Mouse (Mus musculus): Measurements from ENCODE around the gene Sik2. TPM values are rescaled to one million over a fixed set of nuclear protein-coding genes. Genes with fewer than 3 reads are reported as not detected.

The Sik2 gene
- polyA plus RNA-seq, 1 experiment from 2014 or later = 13.1 TPM

DNA sequence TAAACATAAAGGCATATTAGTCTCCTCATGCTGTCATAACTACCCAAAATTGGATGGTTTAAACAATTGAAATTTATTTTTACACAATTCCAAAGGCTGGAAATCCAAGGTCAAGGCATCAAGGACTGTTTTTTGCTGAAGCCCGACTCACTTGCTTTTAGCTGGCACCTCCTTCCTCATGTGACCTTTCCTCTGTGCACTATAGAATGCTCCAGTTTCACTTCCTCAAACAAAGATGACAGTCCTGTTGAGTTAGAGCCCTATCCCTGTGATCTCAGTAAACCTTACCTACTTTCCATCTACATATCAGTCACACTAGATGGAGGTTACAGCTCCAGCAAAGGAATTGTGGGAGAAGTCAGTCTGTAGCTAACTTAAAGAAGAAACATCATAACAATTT is 21.3 kb upstream of the Sik2 start:
- Histone ChIP-seq H3K27me3 (ENCODE audit: control insufficient read depth, insufficient read depth, low read length) (no peaks in the 10 kb centered on the region), H3K4me1 (ENCODE audit: control insufficient read depth, insufficient read depth, low read length) (no peaks in the 10 kb centered on the region), H3K27ac (ENCODE audit: low read depth, low read length) (no peak overlapping the region), H3K9ac (ENCODE audit: low read length) (no peak overlapping the region), H3K4me3 (ENCODE audit: low read depth, low read length) (no peak overlapping the region), H3K36me3 (ENCODE audit: control insufficient read depth, insufficient read depth, low read length) (no peaks in the 10 kb centered on the region), H3K9me3 (ENCODE audit: control insufficient read depth, low read length) (no peaks in the 10 kb centered on the region), H3K4me2 (no peak overlapping the region)
- WGBS = 63% methylated on average over 1 of the region's 1 CpGs
- peak; percentile 41 for DNase-seq (ENCODE audit: low spot score, missing footprints)
- no peak for ATAC-seq (ENCODE audit: low FRiP score)

- Histone ChIP-seq H3K27ac (ENCODE audit: low read depth, low read length) (no peak overlapping the region), H3K36me3 (ENCODE audit: control insufficient read depth, insufficient read depth, low read length) (no peaks in the 10 kb centered on the region), H3K9ac (ENCODE audit: low read length) (no peak overlapping the region), H3K27me3 (ENCODE audit: control insufficient read depth, insufficient read depth, low read length) (no peaks in the 10 kb centered on the region), H3K4me3 (ENCODE audit: low read depth, low read length) (no peak overlapping the region), H3K4me1 (ENCODE audit: control insufficient read depth, insufficient read depth, low read length) (no peaks in the 10 kb centered on the region), H3K9me3 (ENCODE audit: control insufficient read depth, low read length) (no peaks in the 10 kb centered on the region), H3K4me2 (no peak overlapping the region)
- DNase-seq (ENCODE audit: low spot score, missing footprints) (no peak), ATAC-seq (ENCODE audit: low FRiP score) (no peak)
- WGBS = 92% methylated on average over 1 of the region's 1 CpGs
Measured at GRCm38 (mm10) chr9:51026952-51027351, 18.1 kb upstream of the Sik2 start.

DNA sequence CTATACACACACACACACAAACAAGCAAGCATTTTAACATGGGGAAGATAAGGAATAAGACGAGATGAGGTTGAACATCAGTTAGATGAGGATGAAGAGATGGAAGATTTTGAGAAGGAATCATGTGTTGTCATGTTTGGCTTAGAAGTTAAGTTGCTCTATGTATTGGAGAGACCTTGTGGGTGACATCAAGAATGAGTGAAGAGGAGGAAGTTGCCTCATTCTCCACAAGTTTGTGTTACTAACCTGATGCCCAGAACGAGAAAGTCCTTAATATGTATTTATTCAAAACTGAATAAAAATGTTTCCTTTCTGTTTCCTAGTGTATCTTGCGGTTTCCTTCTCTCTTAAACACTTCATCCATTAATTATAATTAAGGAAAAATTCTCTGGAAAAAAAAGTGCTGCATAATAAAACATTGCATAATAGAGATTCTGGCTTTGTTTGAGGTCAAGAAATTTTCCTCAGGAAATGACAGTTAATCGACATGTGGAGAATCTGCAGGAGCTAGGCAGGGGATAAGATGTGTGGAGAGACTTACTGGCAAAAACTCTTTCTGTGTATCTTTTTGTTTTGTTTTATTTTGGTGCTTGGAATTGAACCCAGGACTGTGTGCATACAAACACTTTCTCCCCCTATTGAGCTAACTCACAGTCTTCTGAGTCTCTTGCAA is 12.4 kb upstream of the Sik2 start:
- Histone ChIP-seq H3K4me1 (ENCODE audit: control insufficient read depth, insufficient read depth, low read length) (no peaks in the 10 kb centered on the region), H3K27me3 (ENCODE audit: control insufficient read depth, insufficient read depth, low read length) (no peaks in the 10 kb centered on the region), H3K4me2 (no peak overlapping the region), H3K9me3 (ENCODE audit: control insufficient read depth, low read length) (no peaks in the 10 kb centered on the region), H3K9ac (ENCODE audit: low read length) (no peak overlapping the region), H3K27ac (ENCODE audit: low read depth, low read length) (no peak overlapping the region), H3K4me3 (ENCODE audit: low read depth, low read length) (no peak overlapping the region), H3K36me3 (ENCODE audit: control insufficient read depth, insufficient read depth, low read length) (no peaks in the 10 kb centered on the region)
- WGBS = 86% methylated on average over 4 of the region's 4 CpGs
- ATAC-seq (ENCODE audit: low FRiP score) (no peak), DNase-seq (ENCODE audit: low spot score, missing footprints) (peak; percentile 12)

DNA sequence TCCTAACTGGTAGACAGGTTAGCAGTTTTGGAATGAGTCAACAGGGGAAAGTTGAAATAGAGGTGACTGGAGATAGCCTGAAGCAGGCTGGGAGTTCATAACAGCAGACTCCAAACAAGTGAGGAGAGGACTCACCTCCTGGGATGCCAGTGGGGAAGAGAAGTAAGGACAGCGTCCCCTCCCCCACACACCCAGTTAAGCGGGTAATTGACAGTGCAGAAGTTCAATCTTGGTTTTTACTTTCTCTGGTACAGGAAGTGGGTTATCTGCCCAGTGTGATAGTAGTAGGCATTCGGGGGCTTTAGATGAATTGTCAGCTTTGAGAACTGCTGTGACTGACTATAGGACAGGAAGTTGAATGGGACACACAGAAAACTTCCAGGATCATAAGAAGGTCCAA is 11.5 kb upstream of the Sik2 start:
- Histone ChIP-seq H3K36me3 (ENCODE audit: control insufficient read depth, insufficient read depth, low read length) (no peaks in the 10 kb centered on the region), H3K4me3 (ENCODE audit: low read depth, low read length) (no peak overlapping the region), H3K9me3 (ENCODE audit: control insufficient read depth, low read length) (no peaks in the 10 kb centered on the region), H3K4me1 (ENCODE audit: control insufficient read depth, insufficient read depth, low read length) (no peaks in the 10 kb centered on the region), H3K27me3 (ENCODE audit: control insufficient read depth, insufficient read depth, low read length) (no peaks in the 10 kb centered on the region), H3K9ac (ENCODE audit: low read length) (no peak overlapping the region), H3K27ac (ENCODE audit: low read depth, low read length) (no peak overlapping the region), H3K4me2 (no peak overlapping the region)
- DNase-seq (ENCODE audit: low spot score, missing footprints) (peak; percentile 67), ATAC-seq (ENCODE audit: low FRiP score) (no peak)
- WGBS = 85% methylated on average over 3 of the region's 3 CpGs

GRCm38 (mm10) chr9:51019670-51020069 is 10.8 kb upstream of the Sik2 start:
- Histone ChIP-seq H3K4me1 (ENCODE audit: control insufficient read depth, insufficient read depth, low read length) (no peaks in the 10 kb centered on the region), H3K9ac (ENCODE audit: low read length) (no peak overlapping the region), H3K36me3 (ENCODE audit: control insufficient read depth, insufficient read depth, low read length) (no peaks in the 10 kb centered on the region), H3K4me3 (ENCODE audit: low read depth, low read length) (no peak overlapping the region), H3K27me3 (ENCODE audit: control insufficient read depth, insufficient read depth, low read length) (no peaks in the 10 kb centered on the region), H3K4me2 (no peak overlapping the region), H3K27ac (ENCODE audit: low read depth, low read length) (no peak overlapping the region), H3K9me3 (ENCODE audit: control insufficient read depth, low read length) (no peaks in the 10 kb centered on the region)
- ATAC-seq (ENCODE audit: low FRiP score) (no peak), DNase-seq (ENCODE audit: low spot score, missing footprints) (no peak)
- WGBS = 85% methylated on average over 7 of the region's 7 CpGs

GRCm38 (mm10) chr9:51015732-51016131 is 6.9 kb upstream of the Sik2 start:
- Histone ChIP-seq H3K4me1 (ENCODE audit: control insufficient read depth, insufficient read depth, low read length) (no peaks in the 10 kb centered on the region), H3K27ac (ENCODE audit: low read depth, low read length) (no peak overlapping the region), H3K36me3 (ENCODE audit: control insufficient read depth, insufficient read depth, low read length) (no peaks in the 10 kb centered on the region), H3K4me2 (no peak overlapping the region), H3K4me3 (ENCODE audit: low read depth, low read length) (no peak overlapping the region), H3K9me3 (ENCODE audit: control insufficient read depth, low read length) (no peaks in the 10 kb centered on the region), H3K27me3 (ENCODE audit: control insufficient read depth, insufficient read depth, low read length) (no peaks in the 10 kb centered on the region), H3K9ac (ENCODE audit: low read length) (no peak overlapping the region)
- WGBS = 61% methylated on average over 4 of the region's 4 CpGs
- DNase-seq (ENCODE audit: low spot score, missing footprints) (peak; percentile 17), ATAC-seq (ENCODE audit: low FRiP score) (no peak)

DNA sequence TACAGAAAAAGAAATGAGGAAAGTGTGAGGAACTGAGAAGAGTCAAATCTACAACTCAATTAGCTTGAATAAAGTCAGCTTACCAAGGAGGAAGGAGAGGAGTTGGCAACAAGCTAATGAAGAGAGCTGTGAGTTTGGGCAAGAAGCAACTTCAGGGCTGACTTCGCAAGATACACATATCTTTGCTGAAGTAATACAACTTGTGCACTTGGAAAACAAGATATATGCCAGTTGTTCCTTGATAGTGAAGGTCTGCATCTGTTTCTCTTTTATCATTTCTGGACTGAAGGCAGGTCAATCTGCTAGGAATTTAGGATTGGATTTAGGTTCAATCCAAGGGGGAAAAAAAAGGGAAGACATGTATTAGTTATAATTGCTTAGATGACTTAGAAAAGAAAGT is 4.8 kb upstream of the Sik2 start:
- Histone ChIP-seq H3K27ac (ENCODE audit: low read depth, low read length) (no peak overlapping the region), H3K4me2 (no peak overlapping the region), H3K9ac (ENCODE audit: low read length) (no peak overlapping the region), H3K4me1 (ENCODE audit: control insufficient read depth, insufficient read depth, low read length) (no peaks in the 10 kb centered on the region; the same call in 1 of the 2 replicates), H3K9me3 (ENCODE audit: control insufficient read depth, low read length) (no peaks in the 10 kb centered on the region), H3K36me3 (ENCODE audit: control insufficient read depth, insufficient read depth, low read length) (no peaks in the 10 kb centered on the region), H3K4me3 (ENCODE audit: low read depth, low read length) (no peak overlapping the region), H3K27me3 (ENCODE audit: control insufficient read depth, insufficient read depth, low read length) (no peaks in the 10 kb centered on the region; the same call in 1 of the 2 replicates)
- no peak for ATAC-seq (ENCODE audit: low FRiP score)
- no peak for DNase-seq (ENCODE audit: low spot score, missing footprints)
- 79% methylated on average over 1 of the region's 1 CpGs for WGBS

GRCm38 (mm10) chr9:51009656-51009950 is 730 bp upstream of the Sik2 start:
- no peak for ATAC-seq (ENCODE audit: low FRiP score)
- no peak for DNase-seq (ENCODE audit: low spot score, missing footprints)
- H3K9ac ChIP-seq (ENCODE audit: low read length) = peak overlapping the region; percentile 6; the same call in 1 of the 2 replicates
- H3K36me3 ChIP-seq (ENCODE audit: control insufficient read depth, insufficient read depth, low read length) = no peaks in the 10 kb centered on the region
- no peaks in the 10 kb centered on the region; the same call in 1 of the 2 replicates for H3K4me1 ChIP-seq (ENCODE audit: control insufficient read depth, insufficient read depth, low read length)
- no peaks in the 10 kb centered on the region; the same call in 1 of the 2 replicates for H3K27me3 ChIP-seq (ENCODE audit: control insufficient read depth, insufficient read depth, low read length)
- H3K4me3 ChIP-seq (ENCODE audit: low read depth, low read length) = peak overlapping the region; percentile 5
- peak overlapping the region; percentile 42 for H3K4me2 ChIP-seq
- H3K9me3 ChIP-seq (ENCODE audit: control insufficient read depth, low read length) = no peaks in the 10 kb centered on the region
- no peak overlapping the region for H3K27ac ChIP-seq (ENCODE audit: low read depth, low read length)
- WGBS = 3% methylated on average over 6 of the region's 6 CpGs

DNA sequence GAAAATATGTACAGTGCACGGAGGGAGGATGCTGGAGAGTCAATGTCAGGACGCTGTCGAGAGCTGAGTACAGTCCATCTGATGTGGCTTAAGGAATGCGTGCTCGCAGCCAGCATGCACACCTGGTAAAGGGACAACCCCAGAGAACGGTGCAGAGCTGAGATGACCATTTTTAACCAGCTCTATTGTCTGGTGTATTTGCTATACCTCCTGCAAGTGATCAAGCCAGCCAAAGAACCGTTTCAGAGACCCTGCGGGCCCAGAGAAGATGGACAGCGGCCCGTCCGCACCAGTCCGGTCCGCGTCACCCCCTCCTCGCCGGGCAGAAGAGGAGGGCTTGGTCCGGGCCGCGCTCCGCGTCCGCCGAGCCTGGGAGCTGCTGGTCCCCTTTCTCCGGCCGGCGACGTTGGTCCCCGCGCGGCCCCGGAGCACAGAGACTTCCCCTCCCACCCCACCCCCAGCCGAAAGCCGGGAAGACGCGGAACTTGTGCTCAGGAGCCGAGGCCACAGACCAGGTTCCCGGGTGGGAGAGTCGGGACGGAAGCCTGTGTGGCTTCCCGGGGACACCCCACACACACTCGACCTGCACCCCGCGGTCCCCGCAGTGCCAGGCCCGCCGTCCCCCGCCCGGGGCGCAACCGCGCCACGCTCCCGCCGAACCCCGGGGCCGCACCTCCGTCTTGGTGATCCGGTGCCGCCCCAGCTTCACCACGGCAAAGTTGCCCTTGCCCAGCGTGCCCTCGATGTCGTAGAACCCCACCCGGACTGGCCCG is 619 bp downstream of the Sik2 start:
- Histone ChIP-seq H3K4me3 (ENCODE audit: low read depth, low read length) (peak overlapping the region; percentile 73), H3K9ac (ENCODE audit: low read length) (peak overlapping the region; percentile 86), H3K27me3 (ENCODE audit: control insufficient read depth, insufficient read depth, low read length) (no peaks in the 10 kb centered on the region; the same call in 1 of the 2 replicates), H3K9me3 (ENCODE audit: control insufficient read depth, low read length) (no peaks in the 10 kb centered on the region), H3K4me1 (ENCODE audit: control insufficient read depth, insufficient read depth, low read length) (no peaks in the 10 kb centered on the region; the same call in 1 of the 2 replicates), H3K4me2 (peak overlapping the region; percentile 50), H3K27ac (ENCODE audit: low read depth, low read length) (peak overlapping the region; percentile 3; the same call in 1 of the 2 replicates), H3K36me3 (ENCODE audit: control insufficient read depth, insufficient read depth, low read length) (no peaks in the 10 kb centered on the region)
- peak; percentile 15 for ATAC-seq (ENCODE audit: low FRiP score)
- peak; percentile 95 for DNase-seq (ENCODE audit: low spot score, missing footprints)
- under 1% methylated on average over 64 of the region's 65 CpGs for WGBS
